Mouse (Mus musculus): ENCODE results near the gene Zfp292. TPM values are rescaled to one million over a fixed set of nuclear protein-coding genes. Genes with fewer than 3 reads are reported as not detected.

Zfp292 gene
- polyA plus RNA-seq, 1 experiment from 2014 or later: 37.4 TPM

GRCm38 (mm10) chr4:34784865-34785264, 97.9 kb downstream of the Zfp292 start:
- Histone ChIP-seq H3K4me2 (replicated peaks) (no peak overlapping the region), H3K9me3 (no peaks in the 10 kb centered on the region), H3K27ac (replicated peaks) (no peak overlapping the region), H3K4me1 (no peaks in the 10 kb centered on the region), H3K9ac (replicated peaks) (no peak overlapping the region), H3K27me3 (no peaks in the 10 kb centered on the region), H3K4me3 (no peak overlapping the region), H3K36me3 (no peaks in the 10 kb centered on the region)
- 53% methylated on average over 5 of the region's 5 CpGs for WGBS
- no peak for ATAC-seq (replicated peaks)

GRCm38 (mm10) chr4:34782730-34783129, 100.0 kb downstream of the Zfp292 start:
- Histone ChIP-seq H3K27ac (replicated peaks) (no peak overlapping the region), H3K9ac (replicated peaks) (no peak overlapping the region), H3K9me3 (no peaks in the 10 kb centered on the region), H3K4me2 (replicated peaks) (no peak overlapping the region), H3K4me3 (no peak overlapping the region), H3K36me3 (no peaks in the 10 kb centered on the region), H3K27me3 (no peaks in the 10 kb centered on the region), H3K4me1 (peaks cover under 1% of the 10 kb centered on the region)
- no peak for ATAC-seq (replicated peaks)
- WGBS: 22% methylated on average over 4 of the region's 4 CpGs

GRCm38 (mm10) chr4:34777677-34778527, 104.9 kb downstream of the Zfp292 start, which contains the start of gene Smim8:
Gene Smim8, minus strand, starts transcription at chr4:34778423.
- peak within 1 kb of the TSS; percentile 64 for H3K4me3 ChIP-seq
- peak; percentile 95 for ATAC-seq (replicated peaks)
- H3K36me3 ChIP-seq: no peaks in the 10 kb centered on the region
- H3K4me1 ChIP-seq: peaks cover 8% of the 10 kb centered on the region
- no peaks in the 10 kb centered on the region for H3K9me3 ChIP-seq
- H3K4me2 ChIP-seq (replicated peaks): peak within 1 kb of the TSS; percentile 73
- H3K9ac ChIP-seq (replicated peaks): peak within 1 kb of the TSS; percentile 64
- 5% methylated on average over 40 of the region's 40 CpGs for WGBS
- 0 out of 2 replicates have a peak, but pooled peaks cover 3% of the 10 kb centered on the region for H3K27me3 ChIP-seq
- peak within 1 kb of the TSS; percentile 72 for H3K27ac ChIP-seq (replicated peaks)

GRCm38 (mm10) chr4:34771652-34772371, 110.9 kb downstream of the Zfp292 start:
- no peak overlapping the region for H3K4me2 ChIP-seq (replicated peaks)
- ATAC-seq (replicated peaks): no peak
- H3K4me3 ChIP-seq: no peak overlapping the region
- H3K27me3 ChIP-seq: 0 out of 2 replicates have a peak, but pooled peaks cover 3% of the 10 kb centered on the region
- H3K27ac ChIP-seq (replicated peaks): no peak overlapping the region
- 11% methylated on average over 8 of the region's 8 CpGs for WGBS
- H3K9ac ChIP-seq (replicated peaks): no peak overlapping the region
- peaks cover 10% of the 10 kb centered on the region for H3K36me3 ChIP-seq
- H3K4me1 ChIP-seq: 0 out of 2 replicates have a peak, but pooled peaks cover 6% of the 10 kb centered on the region
- H3K9me3 ChIP-seq: no peaks in the 10 kb centered on the region

GRCm38 (mm10) chr4:34756163-34756562, 126.6 kb downstream of the Zfp292 start, which contains the start of gene Gm136:
Gene Gm136, minus strand, starts transcription at chr4:34756263.
- H3K4me1 ChIP-seq: no peaks in the 10 kb centered on the region
- 86% methylated on average over 1 of the region's 1 CpGs for WGBS
- ATAC-seq (replicated peaks): no peak

More at GRCm38 (mm10) chr4:34756163-34756562, 126.6 kb downstream of the Zfp292 start, which contains the start of gene Gm136:
- no peak within 1 kb of the TSS for H3K4me3 ChIP-seq
- H3K36me3 ChIP-seq: no peaks in the 10 kb centered on the region
- no peak within 1 kb of the TSS for H3K4me2 ChIP-seq (replicated peaks)
- no peaks in the 10 kb centered on the region for H3K9me3 ChIP-seq
- H3K27me3 ChIP-seq: no peaks in the 10 kb centered on the region
- no peak within 1 kb of the TSS for H3K9ac ChIP-seq (replicated peaks)
- no peak within 1 kb of the TSS for H3K27ac ChIP-seq (replicated peaks)

Other genes starting within 250 kb of the Zfp292 start
- 50.6 and 52.3 TPM in 2 replicates for gene Slc35a1, start 195.5 kb downstream of the Zfp292 start, polyA plus RNA-seq (2015; fragmentation: Nextera tagmentation; extraction: Ambion mirVana)
- 2.2 and 2.7 TPM in 2 replicates for gene Cfap206, start 152.8 kb downstream of the Zfp292 start, polyA plus RNA-seq (2015; fragmentation: Nextera tagmentation; extraction: Ambion mirVana)
- not detected in 2 replicates for gene Gm136, start 126.7 kb downstream of the Zfp292 start, polyA plus RNA-seq (2015; fragmentation: Nextera tagmentation; extraction: Ambion mirVana)
- gene Smim8, start 104.5 kb downstream of the Zfp292 start, polyA plus RNA-seq (2015; fragmentation: Nextera tagmentation; extraction: Ambion mirVana): 46.1 and 48.5 TPM in 2 replicates
- gene Cga, start 10.8 kb upstream of the Zfp292 start, polyA plus RNA-seq (2015; fragmentation: Nextera tagmentation; extraction: Ambion mirVana): not detected in 2 replicates